Mouse (Mus musculus): ENCODE results near the gene Ctsg.
A peak's percentile ranks its signal among the peaks of the same experiment; 100 is the strongest.
"Not testable (repeated sequence)": the region's sequence is repeated elsewhere in the genome, so short reads cannot be mapped to it uniquely, and the experiment has no call there.

Gene Ctsg

GRCm38 (mm10) chr14:56102386-56102785, at the start of gene Ctsg:
Ctsg (minus strand) TSS chr14:56102574.
- no peak for DNase-seq (ENCODE audit: low read depth)

GRCm38 (mm10) chr14:56133675-56134074, 31.3 kb upstream of the Ctsg start:
- DNase-seq (ENCODE audit: low read depth), result not testable (repeated sequence)

GRCm38 (mm10) chr14:56132508-56132907, 30.1 kb upstream of the Ctsg start, which contains the start of gene Gzmd:
Gzmd (minus strand) TSS chr14:56132608.
- not testable (repeated sequence) for DNase-seq (ENCODE audit: low read depth)

- DNase-seq (ENCODE audit: low read depth), result peak; percentile 23
Measured at GRCm38 (mm10) chr14:56128341-56128740, 26.0 kb upstream of the Ctsg start.

- DNase-seq (ENCODE audit: low read depth), result no peak
Measured at GRCm38 (mm10) chr14:56123516-56123915, 21.1 kb upstream of the Ctsg start.

- DNase-seq (ENCODE audit: low read depth), result no peak
Measured at GRCm38 (mm10) chr14:56120525-56120924, 18.2 kb upstream of the Ctsg start, which contains the start of gene Gzme. Gzme (minus strand) TSS chr14:56120625.

GRCm38 (mm10) chr14:56115531-56116310, 13.3 kb upstream of the Ctsg start:
- DNase-seq (ENCODE audit: low read depth), result not testable (repeated sequence)

GRCm38 (mm10) chr14:56105447-56106180, 3.2 kb upstream of the Ctsg start:
- DNase-seq (ENCODE audit: low read depth), result no peak

- no peak for DNase-seq (ENCODE audit: low read depth)
Measured at GRCm38 (mm10) chr14:56105016-56105415, 2.6 kb upstream of the Ctsg start.

- DNase-seq (ENCODE audit: low read depth), result no peak
Measured at GRCm38 (mm10) chr14:56103452-56103851, 1.1 kb upstream of the Ctsg start.

- peak; percentile 43 for DNase-seq (ENCODE audit: low read depth)
Measured at GRCm38 (mm10) chr14:56098940-56099339, 3.4 kb downstream of the Ctsg start.

GRCm38 (mm10) chr14:56097597-56097996, 4.8 kb downstream of the Ctsg start:
- no peak for DNase-seq (ENCODE audit: low read depth)

GRCm38 (mm10) chr14:56093353-56093752, 9.0 kb downstream of the Ctsg start:
- DNase-seq (ENCODE audit: low read depth), result no peak

GRCm38 (mm10) chr14:56086711-56087110, 15.7 kb downstream of the Ctsg start:
- DNase-seq (ENCODE audit: low read depth), result no peak

GRCm38 (mm10) chr14:56085167-56085566, 17.2 kb downstream of the Ctsg start, which contains the start of gene Mcpt8:
Mcpt8 (minus strand) TSS chr14:56085273.
- DNase-seq (ENCODE audit: low read depth), result no peak

- DNase-seq (ENCODE audit: low read depth), result no peak
Measured at GRCm38 (mm10) chr14:56082016-56082415, 20.4 kb downstream of the Ctsg start.

GRCm38 (mm10) chr14:56062213-56062612, 40.2 kb downstream of the Ctsg start, which contains the start of gene Mcpt4:
Mcpt4 (minus strand) TSS chr14:56062313.
- DNase-seq (ENCODE audit: low read depth), result not testable (repeated sequence)

GRCm38 (mm10) chr14:56057722-56058121, 44.7 kb downstream of the Ctsg start:
- DNase-seq (ENCODE audit: low read depth), result no peak

GRCm38 (mm10) chr14:56055408-56055807, 47.0 kb downstream of the Ctsg start:
- DNase-seq (ENCODE audit: low read depth), result no peak

Measured in induced T-regulatory cell, adult 2 months (primary cell).